Mouse (Mus musculus) heart, postnatal 0 days (tissue): ENCODE data around the gene Stk24.

Experiments used
- CTCF ChIP-seq: IDR thresholded peaks from 2 replicates; pipeline ENCODE4 v1.5.1; 2016; ENCODE audit warnings: antibody characterized with exemption, control low read depth, low read depth
- EP300 ChIP-seq: IDR thresholded peaks from 2 replicates; pipeline ENCODE4 v1.6.1; 2016; ENCODE audit warnings: antibody characterized with exemption, low read depth

DNA sequence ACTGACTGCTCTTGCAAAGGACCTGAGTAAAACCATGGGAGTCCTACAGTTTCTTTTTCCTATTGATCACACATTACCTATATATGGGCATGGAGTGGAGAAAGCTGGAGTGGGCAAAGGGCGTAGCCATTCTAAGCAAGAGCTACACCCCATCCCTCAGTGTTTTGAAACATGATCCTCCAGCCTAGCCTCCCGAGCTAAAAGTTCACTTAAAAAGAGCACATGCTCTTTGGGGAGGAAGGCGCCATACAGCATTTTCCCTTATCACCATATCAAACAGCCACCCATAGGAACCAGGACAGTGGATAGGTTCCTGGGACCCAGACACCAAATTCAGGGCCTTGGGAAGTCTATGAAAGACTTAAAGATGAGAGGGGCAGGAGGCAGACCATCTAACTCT is 20.8 kb downstream of the Stk24 start:
- TF ChIP-seq CTCF: no peak
- TF ChIP-seq EP300: no peak
